Mouse (Mus musculus) liver, embryonic 14.5 days (tissue): ENCODE data around the gene Zdhhc19. TPM values are rescaled to one million over a fixed set of nuclear protein-coding genes. Genes with fewer than 3 reads are reported as not detected.

Experiments
- ATAC-seq: fragments of 200-750 bp; cut with Nextera tagmentation; 2 replicates; pipeline ENCODE4 v1.8.0; 2017; ENCODE audit warnings: moderate number of reproducible peaks, mild to moderate bottlenecking, moderate library complexity; ENCODE audit not compliant: insufficient read depth
- DNase-seq, 3 experiments: peaks; one replicate each; pipeline ENCODE4 v3.0.0-alpha.2; 2012 to 2013; ENCODE audit warnings: low read depth in 3 of 3, low spot score in 3 of 3
- H3K27ac ChIP-seq: fragments of 300-500 bp; sonication (generic); 2 replicates; pipeline ENCODE4 v1.5.1; 2014; ENCODE audit warnings: moderate library complexity, mild to moderate bottlenecking, control low read depth, inconsistent platforms
- H3K27me3 ChIP-seq: fragments of 300-500 bp; sonication (generic); 2 replicates; pipeline ENCODE4 v1.6.1; 2014; ENCODE audit warnings: mild to moderate bottlenecking, low read length, moderate library complexity; ENCODE audit not compliant: control insufficient read depth, insufficient read depth
- H3K36me3 ChIP-seq: fragments of 300-500 bp; sonication (generic); replicated peaks from 2 replicates; pipeline ENCODE4 v1.6.1; 2014; ENCODE audit warnings: low read depth; ENCODE audit not compliant: control insufficient read depth, insufficient read depth
- H3K4me1 ChIP-seq, 2 experiments: fragments of 200-500 bp in 1 of 2; fragments of 300-500 bp in 1 of 2; sonication (generic) in 1 of 2; replicated peaks; 2 replicates each; pipeline ENCODE4 v1.6.1; 2012 to 2014; ENCODE audit warnings: antibody characterized with exemption in 1 of 2, inconsistent platforms in 1 of 2, low read length in 1 of 2; ENCODE audit not compliant: control insufficient read depth in 2 of 2, insufficient read depth in 2 of 2
- H3K4me2 ChIP-seq: fragments of 300-500 bp; sonication (generic); 2 replicates; pipeline ENCODE4 v1.6.1; 2014; ENCODE audit warnings: low read depth, mild to moderate bottlenecking, control low read depth, moderate library complexity
- H3K4me3 ChIP-seq, 2 experiments: fragments of 200-500 bp in 1 of 2; fragments of 300-500 bp in 1 of 2; sonication (generic) in 1 of 2; 2 replicates each; pipeline ENCODE4 v1.5.1; 2012 to 2014; ENCODE audit warnings: low read depth in 2 of 2, low read length in 2 of 2, mild to moderate bottlenecking in 2 of 2, control low read depth in 1 of 2, inconsistent platforms in 1 of 2, moderate library complexity in 1 of 2; ENCODE audit not compliant: insufficient read depth in 1 of 2
- H3K9ac ChIP-seq: fragments of 300-500 bp; sonication (generic); replicated peaks from 2 replicates; pipeline ENCODE4 v1.6.1; 2014; ENCODE audit warnings: mild to moderate bottlenecking, control low read depth, moderate library complexity
- H3K9me3 ChIP-seq: fragments of 300-500 bp; sonication (generic); 2 replicates; pipeline ENCODE4 v1.6.1; 2016; ENCODE audit warnings: low read length, mixed read lengths; ENCODE audit not compliant: control insufficient read depth
- CTCF ChIP-seq: IDR thresholded peaks from 2 replicates; pipeline ENCODE4 v1.5.1; 2016; ENCODE audit warnings: antibody characterized with exemption, low read depth, control low read depth
- EP300 ChIP-seq: IDR thresholded peaks from 2 replicates; pipeline ENCODE4 v1.6.1; 2016; ENCODE audit warnings: antibody characterized with exemption, low read depth
- WGBS: fragments of 180-500 bp; shearing (Covaris S2); extraction: QIAGEN DNeasy Blood & Tissue Kit; methylation state at CpG from one replicate; pipeline ENCODE4 v1.1.7; 2014; ENCODE audit not compliant: insufficient replicate concordance; 5-methylcytosine and 5-hydroxymethylcytosine counted together
- polyA plus RNA-seq, 2 experiments: library from polyadenylated mRNA; depleted of rRNA in 1 of 2; stranded (reverse) in 1 of 2; unstranded in 1 of 2; fragments of >200 nt; fragmentation: Nextera tagmentation in 1 of 2; extraction: Ambion mirVana in 1 of 2; gene quantifications; 2 replicates each; pipeline versions ENCODE4 v1.2.1 to v1.2.3; 2012 to 2014

The Zdhhc19 gene
- polyA plus RNA-seq (2012; rRNA removed) = not detected in 2 replicates
- polyA plus RNA-seq (2014; fragmentation: Nextera tagmentation; extraction: Ambion mirVana) = not detected in 2 replicates

GRCm38 (mm10) chr16:32495965-32496364, at the start of gene Zdhhc19:
Zdhhc19 (plus strand) TSS chr16:32496265.
- ATAC-seq (no peak), DNase-seq (no peak)
- H3K4me1 ChIP-seq = no peaks in the 10 kb centered on the region
- no peak within 1 kb of the TSS for H3K4me3 ChIP-seq
- 59% methylated on average over 3 of the region's 3 CpGs for WGBS
- H3K27ac ChIP-seq = no peak within 1 kb of the TSS
- peaks cover 6% of the 10 kb centered on the region for H3K27me3 ChIP-seq
- no peak within 1 kb of the TSS for H3K4me2 ChIP-seq
- no peak for TF ChIP-seq CTCF
- TF ChIP-seq EP300 = no peak
- H3K9ac ChIP-seq = no peak within 1 kb of the TSS
- no peaks in the 10 kb centered on the region for H3K9me3 ChIP-seq
- H3K36me3 ChIP-seq = no peaks in the 10 kb centered on the region

- DNase-seq (no peak), ATAC-seq (no peak)
- Histone ChIP-seq H3K4me2 (no peak overlapping the region), H3K27ac (no peak overlapping the region), H3K9ac (no peak overlapping the region), H3K4me1 (peaks cover 59 to 62% of the 10 kb centered on the region in 2 experiments), H3K4me3 (no peak overlapping the region), H3K27me3 (no peaks in the 10 kb centered on the region), H3K9me3 (no peaks in the 10 kb centered on the region), H3K36me3 (peaks cover 3% of the 10 kb centered on the region)
- WGBS = 52% methylated on average over 2 of the region's 2 CpGs
- no peak for TF ChIP-seq CTCF
- TF ChIP-seq EP300 = no peak
Observed at GRCm38 (mm10) chr16:32446563-32447138, 49.4 kb upstream of the Zdhhc19 start.

- H3K9ac ChIP-seq = peak overlapping the region; percentile 79
- H3K4me1 ChIP-seq = peaks cover 60 to 66% of the 10 kb centered on the region in 2 experiments
- peak overlapping the region; percentile 49 to 55 for H3K4me3 ChIP-seq
- H3K27me3 ChIP-seq = no peaks in the 10 kb centered on the region
- H3K9me3 ChIP-seq = no peaks in the 10 kb centered on the region
- H3K4me2 ChIP-seq = peak overlapping the region; percentile 91
- TF ChIP-seq CTCF = no peak
- peak; percentile 87 for TF ChIP-seq EP300
- H3K27ac ChIP-seq = peak overlapping the region; percentile 98
- H3K36me3 ChIP-seq = peaks cover 30% of the 10 kb centered on the region
- peak; percentile 95 for ATAC-seq
- WGBS = 25% methylated on average over 3 of the region's 3 CpGs
- DNase-seq = peak; percentile 78 to 82 (median 81)
Observed at GRCm38 (mm10) chr16:32449665-32450064, 46.4 kb upstream of the Zdhhc19 start.

- H3K9me3 ChIP-seq = no peaks in the 10 kb centered on the region
- H3K4me3 ChIP-seq = peak overlapping the region; percentile 49 to 55
- peak overlapping the region; percentile 98 for H3K27ac ChIP-seq
- no peak for DNase-seq
- peaks cover 60 to 61% of the 10 kb centered on the region in 2 experiments for H3K4me1 ChIP-seq
- H3K36me3 ChIP-seq = peaks cover 34% of the 10 kb centered on the region
- WGBS = 72% methylated on average over 2 of the region's 2 CpGs
- H3K4me2 ChIP-seq = peak overlapping the region; percentile 91
- H3K27me3 ChIP-seq = no peaks in the 10 kb centered on the region
- TF ChIP-seq EP300 = no peak
- no peak for TF ChIP-seq CTCF
- peak overlapping the region; percentile 79 for H3K9ac ChIP-seq
- peak; percentile 58; the same call in 1 of the 2 replicates for ATAC-seq
Observed at GRCm38 (mm10) chr16:32450133-32450532, 45.9 kb upstream of the Zdhhc19 start.

GRCm38 (mm10) chr16:32453102-32453501, 43.0 kb upstream of the Zdhhc19 start:
- Histone ChIP-seq H3K4me2 (no peak overlapping the region), H3K9me3 (no peaks in the 10 kb centered on the region), H3K27ac (no peak overlapping the region), H3K4me3 (no peak overlapping the region), H3K27me3 (no peaks in the 10 kb centered on the region), H3K9ac (no peak overlapping the region), H3K36me3 (peaks cover 51% of the 10 kb centered on the region), H3K4me1 (peaks cover 51 to 58% of the 10 kb centered on the region in 2 experiments)
- DNase-seq (no peak), ATAC-seq (no peak)
- TF ChIP-seq CTCF = no peak
- no peak for TF ChIP-seq EP300
- 86% methylated on average over 8 of the region's 8 CpGs for WGBS
